In genomic region chr11:49901659-49902458, GRCm38 (mm10) we compare ENCODE assay signal across 7 mouse cellular contexts. TPM values are rescaled to one million over a fixed set of nuclear protein-coding genes. Genes with fewer than 3 reads are reported as not detected.
DNase-seq lines count a peak whose midpoint lies in the region; ATAC-seq and TF ChIP-seq lines count a peak whose summit lies in the region.

Rasgef1c (plus strand) TSS chr11:49901835.

- H3K4me3 ChIP-seq in bone marrow, adult 2 months (replicated peaks; ENCODE audit: control insufficient read depth, low read depth, low read length): no peak within 1 kb of the TSS
- peak within 1 kb of the TSS; percentile 60 for H3K4me3 ChIP-seq in embryonic facial prominence, embryonic 11.5 days (ENCODE audit: low read depth, low read length)
- peak within 1 kb of the TSS; percentile 44 for H3K4me3 ChIP-seq in limb, embryonic 11.5 days (ENCODE audit: low read depth, low read length)
- H3K4me3 ChIP-seq in midbrain, embryonic 11.5 days (ENCODE audit: low read depth, low read length): peak within 1 kb of the TSS; percentile 67
- H3K4me3 ChIP-seq in small intestine, adult 2 months (ENCODE audit: low read depth, low read length): peak within 1 kb of the TSS; percentile 56

- peak within 1 kb of the TSS; percentile 37 for H3K9ac ChIP-seq in embryonic facial prominence, embryonic 11.5 days (replicated peaks; ENCODE audit: low read length)
- peak within 1 kb of the TSS; percentile 55; the same call in 1 of the 2 replicates for H3K9ac ChIP-seq in limb, embryonic 11.5 days (ENCODE audit: low read length)
- H3K9ac ChIP-seq in midbrain, embryonic 11.5 days (ENCODE audit: low read length): peak within 1 kb of the TSS; percentile 64

- H3K4me1 ChIP-seq in bone marrow, adult 2 months (ENCODE audit: control insufficient read depth, insufficient read depth, low read length): no peaks in the 10 kb centered on the region
- no peaks in the 10 kb centered on the region for H3K4me1 ChIP-seq in embryonic facial prominence, embryonic 11.5 days (ENCODE audit: control insufficient read depth, insufficient read depth, low read length)
- H3K4me1 ChIP-seq in limb, embryonic 11.5 days (ENCODE audit: control insufficient read depth, insufficient read depth, low read length): no peaks in the 10 kb centered on the region
- H3K4me1 ChIP-seq in midbrain, embryonic 11.5 days (ENCODE audit: control insufficient read depth, insufficient read depth, low read length): peaks cover 6% of the 10 kb centered on the region; the same call in 1 of the 2 replicates
- peaks cover 8% of the 10 kb centered on the region for H3K4me1 ChIP-seq in small intestine, adult 2 months (ENCODE audit: control insufficient read depth, insufficient read depth, insufficient read length, low read length)

- H3K36me3 ChIP-seq in embryonic facial prominence, embryonic 11.5 days (replicated peaks; ENCODE audit: control insufficient read depth, insufficient read depth, low read depth, low read length): no peaks in the 10 kb centered on the region
- no peaks in the 10 kb centered on the region for H3K36me3 ChIP-seq in limb, embryonic 11.5 days (ENCODE audit: control insufficient read depth, insufficient read depth, low read length)
- H3K36me3 ChIP-seq in midbrain, embryonic 11.5 days (ENCODE audit: control insufficient read depth, insufficient read depth, low read length): no peaks in the 10 kb centered on the region
- no peaks in the 10 kb centered on the region for H3K36me3 ChIP-seq in small intestine, adult 2 months (ENCODE audit: control insufficient read depth, insufficient read depth, low read length)

- DNase-seq in embryonic facial prominence, embryonic 11.5 days (ENCODE audit: low spot score): peak; percentile 83
- DNase-seq in heart, adult 18-20 months: peak; percentile 54 to 76
- DNase-seq in kidney, adult 11 months: peak; percentile 24
- peak; percentile 81 for DNase-seq in limb, embryonic 11.5 days (ENCODE audit: low spot score)
- DNase-seq in midbrain, embryonic 11.5 days (ENCODE audit: low spot score, missing footprints): peak; percentile 98

- peak within 1 kb of the TSS; percentile 100 for H3K4me2 ChIP-seq in embryonic facial prominence, embryonic 11.5 days (ENCODE audit: low read depth, low read length)
- H3K4me2 ChIP-seq in limb, embryonic 11.5 days (ENCODE audit: low read depth, severe bottlenecking): peak within 1 kb of the TSS; percentile 100
- peak within 1 kb of the TSS; percentile 99 for H3K4me2 ChIP-seq in midbrain, embryonic 11.5 days

- TF ChIP-seq POLR2A in bone marrow, adult 2 months (IDR thresholded peaks at IDR 0.05; ENCODE audit: borderline replicate concordance, control insufficient read depth, low read depth, low read length): no peak
- TF ChIP-seq POLR2A in small intestine, adult 2 months (IDR thresholded peaks at IDR 0.05; ENCODE audit: low read depth, low read length): no peak

- peak; percentile 66 for TF ChIP-seq CTCF in bone marrow, adult 2 months (IDR thresholded peaks at IDR 0.05; ENCODE audit: control insufficient read depth, insufficient read depth, low read length)
- TF ChIP-seq CTCF in small intestine, adult 2 months (IDR thresholded peaks at IDR 0.05; ENCODE audit: extremely low read depth, insufficient read length, insufficient replicate concordance, low read depth, low read length): peak; percentile 46; the same call in 1 of the 2 replicates

- WGBS in bone marrow, adult 2 months: 5% methylated on average over 99 of the region's 99 CpGs
- WGBS in embryonic facial prominence, embryonic 11.5 days: 3% methylated on average over 79 of the region's 99 CpGs
- WGBS in limb, embryonic 11.5 days: 4% methylated on average over 73 of the region's 99 CpGs
- WGBS in midbrain, embryonic 11.5 days: 3% methylated on average over 83 of the region's 99 CpGs
- WGBS in small intestine, adult 2 months: 2% methylated on average over 95 of the region's 99 CpGs

- H3K27ac ChIP-seq in bone marrow, adult 2 months (ENCODE audit: control insufficient read depth, insufficient read depth, low read depth, low read length, poor library complexity): no peak within 1 kb of the TSS; the same call in 1 of the 2 replicates
- H3K27ac ChIP-seq in embryonic facial prominence, embryonic 11.5 days (replicated peaks; ENCODE audit: low read depth, low read length): no peak within 1 kb of the TSS
- H3K27ac ChIP-seq in limb, embryonic 11.5 days (replicated peaks; ENCODE audit: low read depth, low read length): no peak within 1 kb of the TSS
- no peak within 1 kb of the TSS for H3K27ac ChIP-seq in midbrain, embryonic 11.5 days (ENCODE audit: low read depth, low read length)
- H3K27ac ChIP-seq in small intestine, adult 2 months (ENCODE audit: insufficient read depth, low read depth, low read length): no peak within 1 kb of the TSS

- H3K27me3 ChIP-seq in embryonic facial prominence, embryonic 11.5 days (ENCODE audit: control insufficient read depth, insufficient read depth, low read length): peaks cover 20% of the 10 kb centered on the region
- H3K27me3 ChIP-seq in limb, embryonic 11.5 days (ENCODE audit: control insufficient read depth, insufficient read depth, low read length): peaks cover 16% of the 10 kb centered on the region
- H3K27me3 ChIP-seq in midbrain, embryonic 11.5 days (ENCODE audit: control insufficient read depth, insufficient read depth, low read length): peaks cover 28% of the 10 kb centered on the region
- H3K27me3 ChIP-seq in small intestine, adult 2 months (ENCODE audit: control insufficient read depth, insufficient read depth, low read length): peaks cover 28% of the 10 kb centered on the region

- ATAC-seq in embryonic facial prominence, embryonic 11.5 days (replicated peaks; ENCODE audit: insufficient number of reproducible peaks, low FRiP score, low TSS enrichment, low read depth): peak; percentile 81; the same call in 1 of the 2 replicates
- ATAC-seq in limb, embryonic 11.5 days (ENCODE audit: insufficient number of reproducible peaks, low FRiP score, low TSS enrichment, low read depth): peak; percentile 60
- ATAC-seq in midbrain, embryonic 11.5 days (ENCODE audit: low FRiP score): peak; percentile 91

- no peaks in the 10 kb centered on the region for H3K9me3 ChIP-seq in embryonic facial prominence, embryonic 11.5 days (replicated peaks; ENCODE audit: control insufficient read depth, low read length)
- no peaks in the 10 kb centered on the region for H3K9me3 ChIP-seq in limb, embryonic 11.5 days (ENCODE audit: control insufficient read depth, low read length)
- no peaks in the 10 kb centered on the region for H3K9me3 ChIP-seq in midbrain, embryonic 11.5 days (ENCODE audit: control insufficient read depth, low read length)

RNA-seq across cellular contexts. Expression of gene Rasgef1c, which starts in this region (rescaled TPM):
- not detected in 2 replicates for polyA plus RNA-seq in bone marrow, adult 2 months (2011; ENCODE audit: insufficient read depth, insufficient read length, low replicate concordance, missing spikeins)
- 0.29 and 0.91 TPM in 2 replicates for polyA plus RNA-seq in embryonic facial prominence, embryonic 11.5 days (2014; fragmentation: Nextera tagmentation; extraction: Ambion mirVana)
- under 1 TPM; 0.40 to 0.54 TPM for total RNA-seq in heart, adult 18-20 months (2021)
- 0.32 TPM in 1 of 2 replicates, not detected in the other for polyA plus RNA-seq in limb, embryonic 11.5 days (2014; fragmentation: Nextera tagmentation; extraction: Ambion mirVana)
- 0.55 and 0.92 TPM in 2 replicates for polyA plus RNA-seq in midbrain, embryonic 11.5 days (2014; fragmentation: Nextera tagmentation; extraction: Ambion mirVana)
- polyA plus RNA-seq in small intestine, adult 2 months (2012; rRNA removed): 0.37 and 0.52 TPM in 2 replicates

Comparison
In these comparisons a context has a peak if more than half of its experiments do, and no peak if none do; other contexts are left out.
1. Peak in DNase-seq, ATAC-seq, H3K4me3 ChIP-seq, H3K9ac ChIP-seq and H3K4me2 ChIP-seq in embryonic facial prominence, embryonic 11.5 days; RNA of the gene not detected or under 1 TPM.
2. Peak in DNase-seq in heart, adult 18-20 months; RNA of the gene not detected or under 1 TPM.
3. Peak in DNase-seq, ATAC-seq, H3K4me3 ChIP-seq, H3K9ac ChIP-seq and H3K4me2 ChIP-seq in limb, embryonic 11.5 days; RNA of the gene not detected or under 1 TPM.
4. Peak in DNase-seq, ATAC-seq, H3K4me3 ChIP-seq, H3K9ac ChIP-seq and H3K4me2 ChIP-seq in midbrain, embryonic 11.5 days; RNA of the gene not detected or under 1 TPM.
5. DNase-seq: peak in every context shown above with its lines; median percentile 98 in midbrain, embryonic 11.5 days; 83 in embryonic facial prominence, embryonic 11.5 days; 81 in limb, embryonic 11.5 days; 65 in heart, adult 18-20 months; 24 in kidney, adult 11 months.